Mouse (Mus musculus) C2C12 (cell line): ENCODE data around the gene Drd3.

ENCODE experiments used
- CEBPB ChIP-seq: IDR thresholded peaks from one replicate; pipeline ENCODE4 v1.6.1; 2011; ENCODE audit warnings: low read depth, mild to moderate bottlenecking, control low read depth, moderate library complexity
- CTCF ChIP-seq: IDR thresholded peaks from one replicate; pipeline ENCODE4 v1.5.1; 2011; ENCODE audit not compliant: control insufficient read depth, insufficient read depth, insufficient read length
- FOSL1 ChIP-seq: IDR thresholded peaks from one replicate; pipeline ENCODE4 v1.8.0; 2011; ENCODE audit warnings: mild to moderate bottlenecking, low read length; ENCODE audit not compliant: poor library complexity, insufficient read depth, severe bottlenecking
- MAX ChIP-seq: IDR thresholded peaks from one replicate; pipeline ENCODE4 v1.6.1; 2011; ENCODE audit warnings: mild to moderate bottlenecking, control low read depth
- MYOD1 ChIP-seq: IDR thresholded peaks from one replicate; pipeline ENCODE4 v1.6.1; 2011; ENCODE audit warnings: low read depth; ENCODE audit not compliant: control insufficient read depth, insufficient read length
- MYOG ChIP-seq: IDR thresholded peaks from one replicate; pipeline ENCODE4 v1.6.1; 2011; ENCODE audit not compliant: control insufficient read depth, insufficient read length; ENCODE audit errors: extremely low read depth
- USF1 ChIP-seq: IDR thresholded peaks from one replicate; pipeline ENCODE4 v1.6.1; 2011; ENCODE audit warnings: low read depth, mild to moderate bottlenecking, control low read depth, moderate library complexity

- TF ChIP-seq CTCF, result no peak
- no peak for TF ChIP-seq MAX
- no peak for TF ChIP-seq CEBPB
- no peak for TF ChIP-seq FOSL1
- TF ChIP-seq USF1, result no peak
- TF ChIP-seq MYOG, result no peak
- TF ChIP-seq MYOD1, result no peak
Measured at GRCm38 (mm10) chr16:43773506-43773905, 19.7 kb downstream of the Drd3 start.
